Mouse (Mus musculus) G1E (cell line): ENCODE data around the gene 6820408C15Rik. TPM values are rescaled to one million over a fixed set of nuclear protein-coding genes. Genes with fewer than 3 reads are reported as not detected.
A peak's percentile ranks its signal among the peaks of the same experiment; 100 is the strongest.

Experiments used
- ATAC-seq: 2 replicates; pipeline ENCODE4 v1.8.0; 2016; ENCODE audit warnings: mild to moderate bottlenecking; ENCODE audit not compliant: insufficient number of reproducible peaks, poor library complexity, low FRiP score, severe bottlenecking; ENCODE audit errors: extremely low read depth
- DNase-seq: peaks from one replicate; pipeline ENCODE4 v3.0.0; 2012; ENCODE audit warnings: low spot score
- H3K27me3 ChIP-seq: 2 replicates; pipeline ENCODE4 v1.6.1; 2012; ENCODE audit warnings: mild to moderate bottlenecking, low read length, inconsistent platforms; ENCODE audit not compliant: insufficient read depth
- H3K36me3 ChIP-seq: replicated peaks from 2 replicates; pipeline ENCODE3; 2012; ENCODE audit warnings: mild to moderate bottlenecking, inconsistent platforms
- H3K4me1 ChIP-seq: 2 replicates; pipeline ENCODE4 v1.6.1; 2012; ENCODE audit warnings: low read depth, low read length, inconsistent platforms, mixed read lengths; ENCODE audit not compliant: insufficient read depth
- H3K4me3 ChIP-seq: 2 replicates; pipeline ENCODE4 v1.5.1; 2012; ENCODE audit warnings: low read depth, mild to moderate bottlenecking, inconsistent platforms, low read length, moderate library complexity, mixed read lengths
- H3K9me3 ChIP-seq: replicated peaks from 2 replicates; pipeline ENCODE4 v1.6.1; 2012; ENCODE audit warnings: inconsistent platforms
- CTCF ChIP-seq: IDR thresholded peaks from 2 replicates; pipeline ENCODE4 v1.5.1; 2012; ENCODE audit warnings: low read depth, low read length, inconsistent platforms, mixed read lengths
- GATA1 ChIP-seq: IDR thresholded peaks from 2 replicates; pipeline ENCODE4 v1.6.1; 2012; ENCODE audit warnings: borderline replicate concordance, low read length, inconsistent platforms, mixed read lengths
- GATA2 ChIP-seq: IDR thresholded peaks from 2 replicates; pipeline ENCODE4 v1.6.1; 2012; ENCODE audit warnings: low read depth, low read length, inconsistent platforms, borderline replicate concordance
- POLR2AphosphoS5 ChIP-seq: IDR thresholded peaks from 2 replicates; pipeline ENCODE4 v1.6.1; 2012; ENCODE audit warnings: low read depth, low read length, inconsistent platforms; ENCODE audit not compliant: insufficient replicate concordance
- TAL1 ChIP-seq: conservative IDR thresholded peaks from 2 replicates; pipeline ENCODE4 v1.6.1; 2012; ENCODE audit warnings: low read depth, low read length, inconsistent platforms, mixed read lengths
- polyA plus RNA-seq: library from polyadenylated mRNA; stranded (reverse); fragments of >175 nt; gene quantifications from 2 replicates; pipeline ENCODE4 v1.2.3, GENCODE M21; 2012
- total RNA-seq, 2 experiments: library from RNA; stranded (forward) in 1 of 2; stranded (reverse) in 1 of 2; fragments of 200-1000 nt in 1 of 2; fragments of >200 nt in 1 of 2; fragmentation: Nextera tagmentation in 1 of 2; gene quantifications; 2 replicates each; pipeline ENCODE4 v1.2.3; 2014 to 2017

Gene 6820408C15Rik
- total and polyA plus RNA-seq, 3 experiments = 0.18 to 3.8 (median 0.49) TPM

- TF ChIP-seq GATA1 (no peak), TAL1 (no peak), GATA2 (no peak), CTCF (no peak)
- Histone ChIP-seq H3K4me3 (no peak overlapping the region), H3K36me3 (no peaks in the 10 kb centered on the region), H3K27me3 (peaks cover 10% of the 10 kb centered on the region), H3K4me1 (peaks cover 7% of the 10 kb centered on the region), H3K9me3 (no peaks in the 10 kb centered on the region)
- ATAC-seq (no peak), DNase-seq (no peak)
Observed at GRCm38 (mm10) chr2:152452101-152452781, 36.9 kb downstream of the 6820408C15Rik start.

GRCm38 (mm10) chr2:152459241-152459640, 43.9 kb downstream of the 6820408C15Rik start:
- no peak for ATAC-seq

GRCm38 (mm10) chr2:152464570-152465150, 49.3 kb downstream of the 6820408C15Rik start, which contains the start of gene Defb23:
TSS of gene Defb23 (minus strand) at chr2:152464620.
- H3K27me3 ChIP-seq = peaks cover 7% of the 10 kb centered on the region; the same call in 1 of the 2 replicates
- no peak for TF ChIP-seq TAL1
- TF ChIP-seq POLR2AphosphoS5 = no peak
- no peak for TF ChIP-seq CTCF
- no peak for TF ChIP-seq GATA1
- no peak for TF ChIP-seq GATA2
- ATAC-seq (no peak), DNase-seq (no peak)
- H3K36me3 ChIP-seq = no peaks in the 10 kb centered on the region
- H3K9me3 ChIP-seq = no peaks in the 10 kb centered on the region
- no peak within 1 kb of the TSS for H3K4me3 ChIP-seq
- no peaks in the 10 kb centered on the region for H3K4me1 ChIP-seq

More at GRCm38 (mm10) chr2:152459241-152459640, 43.9 kb downstream of the 6820408C15Rik start:
- no peak for DNase-seq
- H3K4me3 ChIP-seq = no peak overlapping the region
- TF ChIP-seq TAL1 (no peak), GATA2 (no peak), POLR2AphosphoS5 (no peak), GATA1 (no peak), CTCF (no peak)
- no peaks in the 10 kb centered on the region for H3K36me3 ChIP-seq
- H3K9me3 ChIP-seq = no peaks in the 10 kb centered on the region
- peaks cover 20% of the 10 kb centered on the region for H3K27me3 ChIP-seq
- H3K4me1 ChIP-seq = no peaks in the 10 kb centered on the region

- Histone ChIP-seq H3K4me1 (no peaks in the 10 kb centered on the region), H3K27me3 (peaks cover 13% of the 10 kb centered on the region), H3K4me3 (no peak overlapping the region), H3K9me3 (no peaks in the 10 kb centered on the region), H3K36me3 (no peaks in the 10 kb centered on the region)
- TF ChIP-seq GATA1 (no peak), CTCF (peak; percentile 44; the same call in 1 of the 2 replicates)
- no peak for DNase-seq
- no peak for ATAC-seq
Observed at GRCm38 (mm10) chr2:152470973-152471372, 55.6 kb downstream of the 6820408C15Rik start.

- H3K4me3 ChIP-seq = no peak overlapping the region
- H3K27me3 ChIP-seq = peaks cover 13% of the 10 kb centered on the region
- TF ChIP-seq CTCF (no peak), GATA1 (no peak), POLR2AphosphoS5 (no peak), GATA2 (no peak), TAL1 (no peak)
- DNase-seq (no peak), ATAC-seq (no peak)
- no peaks in the 10 kb centered on the region for H3K4me1 ChIP-seq
- no peaks in the 10 kb centered on the region for H3K36me3 ChIP-seq
- no peaks in the 10 kb centered on the region for H3K9me3 ChIP-seq
Observed at GRCm38 (mm10) chr2:152472434-152472833, 57.0 kb downstream of the 6820408C15Rik start.

GRCm38 (mm10) chr2:152476763-152477162, 61.4 kb downstream of the 6820408C15Rik start, which contains the start of gene Defb20:
TSS of gene Defb20 (plus strand) at chr2:152477063.
- Histone ChIP-seq H3K36me3 (no peaks in the 10 kb centered on the region), H3K4me3 (no peak within 1 kb of the TSS), H3K27me3 (peaks cover 19% of the 10 kb centered on the region), H3K9me3 (no peaks in the 10 kb centered on the region), H3K4me1 (no peaks in the 10 kb centered on the region)
- DNase-seq (no peak), ATAC-seq (no peak)
- TF ChIP-seq GATA2 = no peak
- no peak for TF ChIP-seq TAL1
- no peak for TF ChIP-seq GATA1
- TF ChIP-seq POLR2AphosphoS5 = no peak
- TF ChIP-seq CTCF = no peak
